Mouse (Mus musculus) heart, embryonic 12.5 days (tissue): ENCODE data around the gene Ccl25. TPM values are rescaled to one million over a fixed set of nuclear protein-coding genes. Genes with fewer than 3 reads are reported as not detected.
"Not testable (repeated sequence)": the region's sequence is repeated elsewhere in the genome, so short reads cannot be mapped to it uniquely, and the experiment has no call there.

ENCODE experiments used
- ATAC-seq: fragments of 200-750 bp; cut with Nextera tagmentation; 2 replicates; pipeline ENCODE4 v1.8.0; 2017; ENCODE audit warnings: moderate TSS enrichment, moderate library complexity; ENCODE audit not compliant: insufficient number of reproducible peaks, low FRiP score
- H3K27ac ChIP-seq: fragments of 300-500 bp; sonication (generic); 2 replicates; pipeline ENCODE4 v1.5.1; 2016; ENCODE audit warnings: mild to moderate bottlenecking, moderate library complexity; ENCODE audit not compliant: poor library complexity, severe bottlenecking
- H3K27me3 ChIP-seq: fragments of 300-500 bp; sonication (generic); replicated peaks from 2 replicates; pipeline ENCODE4 v1.6.1; 2016; ENCODE audit warnings: mild to moderate bottlenecking, moderate library complexity
- H3K36me3 ChIP-seq: fragments of 300-500 bp; sonication (generic); 2 replicates; pipeline ENCODE4 v1.6.1; 2016; ENCODE audit warnings: mild to moderate bottlenecking, moderate library complexity
- H3K4me1 ChIP-seq: fragments of 300-500 bp; sonication (generic); replicated peaks from 2 replicates; pipeline ENCODE4 v1.6.1; 2016; ENCODE audit warnings: mild to moderate bottlenecking
- H3K4me2 ChIP-seq: fragments of 300-500 bp; sonication (generic); 2 replicates; pipeline ENCODE4 v1.6.1; 2016; ENCODE audit warnings: mild to moderate bottlenecking, moderate library complexity
- H3K4me3 ChIP-seq: fragments of 300-500 bp; sonication (generic); 2 replicates; pipeline ENCODE4 v1.5.1; 2016; ENCODE audit warnings: mild to moderate bottlenecking
- H3K9ac ChIP-seq: fragments of 300-500 bp; sonication (generic); 2 replicates; pipeline ENCODE4 v1.6.1; 2016; ENCODE audit warnings: mild to moderate bottlenecking, moderate library complexity
- H3K9me3 ChIP-seq: fragments of 300-500 bp; sonication (generic); replicated peaks from 2 replicates; pipeline ENCODE4 v1.6.1; 2016; ENCODE audit warnings: mild to moderate bottlenecking, moderate library complexity
- WGBS: fragments of 180-500 bp; shearing (Covaris S2); methylation state at CpG from one replicate; pipeline ENCODE4 v1.1.7; 2016; 5-methylcytosine and 5-hydroxymethylcytosine counted together
- polyA plus RNA-seq: library from polyadenylated mRNA; unstranded; fragments of >200 nt; fragmentation: Nextera tagmentation; extraction: Ambion mirVana; gene quantifications from 2 replicates; pipeline ENCODE4 v1.2.1, GENCODE M21; 2016

The Ccl25 gene
- polyA plus RNA-seq, 1 experiment from 2014 or later, result 14.0 TPM

DNA sequence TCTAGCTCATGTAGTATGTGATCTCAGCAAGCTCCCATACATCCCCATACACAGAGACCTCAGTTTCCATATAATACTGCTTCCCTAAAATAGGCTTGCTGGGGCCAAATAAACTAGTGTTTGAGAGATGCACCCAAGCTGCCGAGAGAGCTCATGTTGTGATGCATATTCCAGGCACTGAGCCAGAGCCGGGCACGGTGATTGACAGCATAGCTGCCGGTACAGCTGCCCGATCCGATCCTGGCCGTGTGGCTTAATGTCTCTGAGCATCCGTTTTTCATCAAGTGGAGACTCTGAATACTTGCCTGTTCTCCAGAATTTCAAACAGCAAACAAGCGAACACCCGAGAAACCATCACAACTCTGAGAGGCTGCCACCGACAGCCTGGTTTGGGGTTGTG lies 42.8 kb downstream of the Ccl25 start:
- WGBS, result 73% methylated on average over 11 of the region's 11 CpGs
- Histone ChIP-seq H3K9ac (no peak overlapping the region), H3K9me3 (no peaks in the 10 kb centered on the region; the same call in 1 of the 2 replicates), H3K36me3 (no peaks in the 10 kb centered on the region), H3K4me2 (no peak overlapping the region), H3K27me3 (no peaks in the 10 kb centered on the region), H3K4me3 (no peak overlapping the region), H3K27ac (no peak overlapping the region), H3K4me1 (no peaks in the 10 kb centered on the region)
- no peak for ATAC-seq

DNA sequence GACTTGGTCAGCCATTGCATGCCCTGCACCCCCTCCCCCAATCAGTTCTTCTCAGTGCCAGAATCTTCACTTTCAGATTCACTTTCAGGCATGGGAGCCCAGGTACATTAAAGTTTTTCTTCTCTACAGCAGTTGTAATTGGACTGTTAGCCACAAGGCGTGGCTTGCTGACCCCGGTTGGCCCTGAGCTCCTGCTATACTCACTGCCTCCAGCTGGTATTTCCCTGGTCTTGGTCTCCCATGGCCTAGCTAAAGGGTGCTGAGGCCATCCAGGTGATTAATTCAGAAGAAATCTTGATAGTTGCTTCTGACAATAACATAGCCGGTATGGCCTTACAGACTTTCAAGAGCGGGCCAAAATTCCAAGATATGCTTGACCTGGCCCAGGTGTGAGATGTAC lies 43.5 kb downstream of the Ccl25 start:
- Histone ChIP-seq H3K4me2 (no peak overlapping the region), H3K9ac (no peak overlapping the region), H3K27me3 (no peaks in the 10 kb centered on the region), H3K36me3 (no peaks in the 10 kb centered on the region), H3K4me3 (no peak overlapping the region), H3K4me1 (no peaks in the 10 kb centered on the region), H3K27ac (no peak overlapping the region), H3K9me3 (no peaks in the 10 kb centered on the region; the same call in 1 of the 2 replicates)
- no peak for ATAC-seq
- 83% methylated on average over 4 of the region's 4 CpGs for WGBS

DNA sequence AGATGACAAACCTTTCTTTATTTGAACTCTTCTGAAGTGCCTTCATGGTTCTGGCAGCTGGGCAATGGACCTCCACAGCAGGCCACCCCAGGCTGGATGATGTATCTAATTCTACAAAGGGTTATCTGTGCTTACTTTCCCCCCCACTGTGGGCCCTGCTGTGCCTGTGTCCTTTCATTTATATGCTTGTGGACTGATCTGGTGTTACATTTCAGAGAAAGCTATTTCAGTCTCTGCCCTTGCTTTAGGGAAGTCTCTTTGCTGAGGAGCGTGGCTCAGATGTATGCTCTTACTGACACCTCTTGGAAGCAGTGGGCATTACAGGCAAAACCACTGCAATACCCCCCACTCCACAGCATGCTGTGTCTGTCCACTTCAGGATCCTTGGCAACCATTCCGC lies 45.1 kb downstream of the Ccl25 start:
- Histone ChIP-seq H3K36me3 (no peaks in the 10 kb centered on the region), H3K4me3 (no peak overlapping the region), H3K9ac (no peak overlapping the region), H3K4me1 (no peaks in the 10 kb centered on the region), H3K27me3 (no peaks in the 10 kb centered on the region), H3K4me2 (no peak overlapping the region), H3K9me3 (no peaks in the 10 kb centered on the region; the same call in 1 of the 2 replicates), H3K27ac (peak overlapping the region; percentile 63; the same call in 1 of the 2 replicates)
- WGBS, result 23% methylated on average over 2 of the region's 2 CpGs
- peak; percentile 25; the same call in 1 of the 2 replicates for ATAC-seq

DNA sequence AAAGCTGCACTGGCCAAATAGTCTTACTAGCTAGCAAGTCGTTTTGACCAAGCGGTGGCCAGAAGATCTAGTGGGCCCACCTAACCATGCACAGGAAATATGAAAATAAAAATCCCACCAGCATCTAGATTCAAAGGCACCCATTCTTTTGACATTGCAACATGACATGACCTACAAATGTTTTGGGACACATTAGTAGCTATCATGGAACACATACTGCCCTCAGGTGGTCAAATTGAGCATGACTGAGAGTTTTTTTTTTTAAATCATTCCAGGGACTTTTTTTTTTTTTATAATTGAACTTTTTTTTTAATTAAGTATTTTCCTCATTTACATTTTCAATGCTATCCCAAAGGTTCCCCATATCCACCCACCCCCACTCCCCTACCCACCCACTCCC lies 47.6 kb downstream of the Ccl25 start:
- Histone ChIP-seq H3K36me3 (no peaks in the 10 kb centered on the region), H3K27ac (no peak overlapping the region), H3K9me3 (no peaks in the 10 kb centered on the region), H3K9ac (no peak overlapping the region), H3K27me3 (no peaks in the 10 kb centered on the region), H3K4me2 (no peak overlapping the region), H3K4me3 (no peak overlapping the region), H3K4me1 (no peaks in the 10 kb centered on the region)
- WGBS, result 58% methylated on average over 2 of the region's 2 CpGs
- no peak for ATAC-seq

DNA sequence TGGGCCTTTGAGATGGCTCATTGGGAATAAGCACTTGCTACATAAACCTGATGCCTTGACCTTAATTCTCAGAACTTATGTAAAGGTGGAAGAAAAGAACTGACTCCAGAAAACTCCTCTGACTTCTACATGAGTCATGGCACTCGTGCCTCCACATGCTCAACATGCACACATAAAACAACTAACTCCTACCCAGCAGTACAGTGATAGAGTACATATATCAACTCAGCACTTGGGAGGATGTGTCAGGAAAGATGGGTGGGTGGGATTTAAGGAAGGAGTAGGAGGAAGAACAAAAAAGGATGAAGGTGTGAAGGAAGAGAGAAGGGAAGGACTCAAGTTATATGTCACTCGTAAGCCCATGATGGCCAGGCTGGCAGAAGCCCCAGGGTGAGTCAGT lies 76.4 kb downstream of the Ccl25 start:
- no peak overlapping the region for H3K9ac ChIP-seq
- H3K4me1 ChIP-seq, result peaks cover 14% of the 10 kb centered on the region; the same call in 1 of the 2 replicates
- H3K36me3 ChIP-seq, result no peaks in the 10 kb centered on the region
- H3K4me2 ChIP-seq, result no peak overlapping the region
- ATAC-seq, result no peak
- 82% methylated on average over 2 of the region's 2 CpGs for WGBS
- no peaks in the 10 kb centered on the region for H3K27me3 ChIP-seq
- H3K27ac ChIP-seq, result no peak overlapping the region
- H3K4me3 ChIP-seq, result no peak overlapping the region
- peaks cover 9% of the 10 kb centered on the region for H3K9me3 ChIP-seq

DNA sequence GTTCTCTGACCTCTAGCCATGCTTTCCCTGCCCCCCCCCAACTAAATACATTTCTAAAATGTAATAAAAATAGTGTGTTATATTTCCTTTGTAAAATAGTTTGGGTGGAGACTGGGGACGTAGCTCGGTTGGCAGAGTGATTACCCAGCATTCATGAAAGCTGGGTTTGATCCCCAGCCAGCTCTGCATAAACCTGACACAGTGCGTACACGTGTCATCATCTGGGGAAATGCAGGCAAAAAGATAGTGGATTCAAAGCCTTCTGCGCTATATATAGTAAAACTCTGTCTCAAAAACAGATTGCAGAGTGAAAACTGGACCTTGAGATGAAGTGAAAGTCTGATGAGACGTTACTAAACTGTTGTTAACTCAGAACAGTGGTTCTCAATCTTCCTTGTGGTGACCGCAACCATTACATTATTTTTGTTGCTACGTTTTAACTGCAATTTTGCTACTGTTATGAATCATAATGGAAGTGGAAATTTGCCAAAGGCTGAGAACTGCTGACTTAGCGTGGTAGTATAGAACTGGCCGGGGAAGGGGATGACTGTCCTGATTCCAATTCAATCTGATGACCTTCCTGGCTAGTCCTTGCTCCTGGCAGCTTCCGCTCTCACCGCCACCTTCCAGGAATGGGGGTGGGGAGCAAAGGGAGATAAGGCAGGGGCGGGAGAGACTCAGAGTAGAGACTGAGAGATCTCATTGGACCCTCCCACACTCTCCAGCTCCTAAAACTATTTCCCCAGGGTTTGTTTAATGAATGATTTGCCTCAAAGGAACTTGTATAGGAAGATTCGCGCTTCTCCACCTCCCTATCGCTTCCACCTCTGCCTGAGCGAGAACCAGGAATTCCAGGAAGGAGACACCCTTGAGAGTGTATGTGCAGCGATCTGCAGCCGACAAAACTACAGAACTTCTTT lies 79.2 kb downstream of the Ccl25 start:
- H3K36me3 ChIP-seq, result no peaks in the 10 kb centered on the region
- peak overlapping the region; percentile 68 for H3K9ac ChIP-seq
- H3K4me1 ChIP-seq, result peaks cover 14% of the 10 kb centered on the region; the same call in 1 of the 2 replicates
- peaks cover 9% of the 10 kb centered on the region for H3K9me3 ChIP-seq
- no peaks in the 10 kb centered on the region for H3K27me3 ChIP-seq
- WGBS, result 29% methylated on average over 19 of the region's 19 CpGs
- peak overlapping the region; percentile 55 for H3K27ac ChIP-seq
- H3K4me2 ChIP-seq, result peak overlapping the region; percentile 71
- ATAC-seq, result peak; percentile 53; the same call in 1 of the 2 replicates
- peak overlapping the region; percentile 47 for H3K4me3 ChIP-seq

DNA sequence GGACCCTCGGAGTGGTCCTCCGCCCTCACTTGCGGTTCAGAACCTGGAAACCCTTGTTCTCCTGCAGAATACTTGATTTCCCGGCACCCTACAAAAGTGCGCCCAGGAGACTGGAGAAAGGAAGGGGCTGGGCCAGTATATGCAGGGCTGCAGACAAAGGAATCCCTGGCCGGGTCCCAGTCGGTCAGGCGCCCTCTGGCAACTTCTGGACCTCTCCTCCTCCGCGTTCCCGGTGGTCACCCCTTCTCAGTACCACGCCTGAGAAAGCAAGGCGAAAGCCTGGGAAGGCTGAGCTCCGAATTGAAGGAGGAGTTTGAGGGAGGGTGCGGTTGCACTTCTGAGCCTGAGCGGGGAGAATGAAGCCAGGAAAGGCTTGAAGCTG lies 79.9 kb downstream of the Ccl25 start:
- H3K4me2 ChIP-seq, result peak overlapping the region; percentile 71
- WGBS, result 11% methylated on average over 16 of the region's 16 CpGs
- peak overlapping the region; percentile 68 for H3K9ac ChIP-seq
- peaks cover 14% of the 10 kb centered on the region; the same call in 1 of the 2 replicates for H3K4me1 ChIP-seq
- H3K36me3 ChIP-seq, result no peaks in the 10 kb centered on the region
- peak overlapping the region; percentile 55; the same call in 1 of the 2 replicates for H3K27ac ChIP-seq
- H3K4me3 ChIP-seq, result peak overlapping the region; percentile 47
- H3K9me3 ChIP-seq, result peaks cover 9% of the 10 kb centered on the region
- no peaks in the 10 kb centered on the region for H3K27me3 ChIP-seq
- ATAC-seq, result peak; percentile 74

DNA sequence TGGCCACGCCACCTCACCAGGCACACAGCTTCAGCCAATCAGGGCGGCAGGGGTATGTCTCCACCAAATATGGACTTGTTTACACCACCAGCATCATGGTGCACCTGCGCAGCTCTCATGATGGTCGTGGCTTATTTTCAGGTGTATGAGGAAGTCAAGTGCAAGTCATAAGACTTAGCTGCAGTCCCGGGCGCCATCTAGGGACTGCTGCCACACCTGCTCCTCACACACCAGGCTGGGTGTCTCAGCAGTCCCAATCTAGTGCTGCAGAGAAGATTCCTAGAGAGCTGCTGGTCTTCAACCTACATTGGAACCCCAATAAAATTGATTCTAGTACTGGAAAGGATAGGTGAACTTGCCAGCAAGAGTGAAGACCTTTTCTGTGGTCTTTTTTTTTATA lies 83.4 kb downstream of the Ccl25 start:
- H3K4me1 ChIP-seq, result peaks cover 25% of the 10 kb centered on the region; the same call in 1 of the 2 replicates
- H3K27me3 ChIP-seq, H3K4me3 ChIP-seq, H3K4me2 ChIP-seq, H3K9me3 ChIP-seq, H3K9ac ChIP-seq, H3K27ac ChIP-seq, ATAC-seq, H3K36me3 ChIP-seq: not testable (repeated sequence)
- 72% methylated on average over 6 of the region's 6 CpGs for WGBS

Other genes starting within 250 kb of the Ccl25 start
- not detected in 2 replicates for gene Cd209f, start 219.4 kb upstream of the Ccl25 start, polyA plus RNA-seq
- not detected in 2 replicates for gene Cd209g, start 191.1 kb upstream of the Ccl25 start, polyA plus RNA-seq
- 15.2 and 18.4 TPM in 2 replicates for gene Evi5l, start 158.6 kb upstream of the Ccl25 start, polyA plus RNA-seq
- 0.18 and 0.24 TPM in 2 replicates for gene Prr36, start 107.8 kb upstream of the Ccl25 start, polyA plus RNA-seq
- 0.28 TPM in 1 of 2 replicates, not detected in the other for gene Lrrc8e, start 98.4 kb upstream of the Ccl25 start, polyA plus RNA-seq
- gene Map2k7, start 86.5 kb upstream of the Ccl25 start, polyA plus RNA-seq, result 28.7 and 32.2 TPM in 2 replicates
- gene Gm49320, start 86.3 kb upstream of the Ccl25 start, polyA plus RNA-seq, result 0.58 TPM in 1 of 2 replicates, not detected in the other
- 3.1 and 4.6 TPM in 2 replicates for gene Tgfbr3l, start 77.0 kb upstream of the Ccl25 start, polyA plus RNA-seq
- 41.0 and 41.5 TPM in 2 replicates for gene Snapc2, start 72.1 kb upstream of the Ccl25 start, polyA plus RNA-seq
- 36.1 and 36.2 TPM in 2 replicates for gene Ctxn1, start 65.9 kb upstream of the Ccl25 start, polyA plus RNA-seq
- gene Timm44, start 49.3 kb upstream of the Ccl25 start, polyA plus RNA-seq, result 59.0 and 66.8 TPM in 2 replicates
- 211 and 217 TPM in 2 replicates for gene Elavl1, start 203 bp downstream of the Ccl25 start, polyA plus RNA-seq
- 40.1 and 40.7 TPM in 2 replicates for gene Cers4, start 167.8 kb downstream of the Ccl25 start, polyA plus RNA-seq